Mouse (Mus musculus) kidney, adult 9 months (tissue): ENCODE data around the gene Rab10.
"Not testable (repeated sequence)": the region's sequence is repeated elsewhere in the genome, so short reads cannot be mapped to it uniquely, and the experiment has no call there.

Source experiments
- DNase-seq: peaks from one replicate; pipeline ENCODE4 v3.0.0; 2022

The Rab10 gene

GRCm38 (mm10) chr12:3309391-3310320 is at the start of gene Rab10:
Gene Rab10 (minus strand): TSS chr12:3309969.
- DNase-seq = peak; percentile 99

- peak; percentile 87 for DNase-seq
Measured at GRCm38 (mm10) chr12:3359302-3359701, 49.5 kb upstream of the Rab10 start.

- no peak for DNase-seq
Measured at GRCm38 (mm10) chr12:3356824-3357223, 47.1 kb upstream of the Rab10 start.

- no peak for DNase-seq
Measured at GRCm38 (mm10) chr12:3355068-3355467, 45.3 kb upstream of the Rab10 start.

- no peak for DNase-seq
Measured at GRCm38 (mm10) chr12:3352216-3352615, 42.4 kb upstream of the Rab10 start.

GRCm38 (mm10) chr12:3350136-3350535 is 40.4 kb upstream of the Rab10 start:
- peak; percentile 65 for DNase-seq

GRCm38 (mm10) chr12:3349387-3349786 is 39.6 kb upstream of the Rab10 start:
- no peak for DNase-seq

- no peak for DNase-seq
Measured at GRCm38 (mm10) chr12:3347682-3348081, 37.9 kb upstream of the Rab10 start.

- no peak for DNase-seq
Measured at GRCm38 (mm10) chr12:3345038-3345437, 35.3 kb upstream of the Rab10 start.

- no peak for DNase-seq
Measured at GRCm38 (mm10) chr12:3344155-3344554, 34.4 kb upstream of the Rab10 start.

- no peak for DNase-seq
Measured at GRCm38 (mm10) chr12:3338931-3339330, 29.2 kb upstream of the Rab10 start.

GRCm38 (mm10) chr12:3329677-3330076 is 19.9 kb upstream of the Rab10 start:
- no peak for DNase-seq

GRCm38 (mm10) chr12:3325232-3325631 is 15.5 kb upstream of the Rab10 start:
- no peak for DNase-seq

GRCm38 (mm10) chr12:3323241-3323640 is 13.5 kb upstream of the Rab10 start:
- no peak for DNase-seq

GRCm38 (mm10) chr12:3319377-3319776 is 9.6 kb upstream of the Rab10 start:
- DNase-seq = no peak

GRCm38 (mm10) chr12:3316937-3317336 is 7.2 kb upstream of the Rab10 start:
- DNase-seq = no peak

- DNase-seq = no peak
Measured at GRCm38 (mm10) chr12:3316083-3316482, 6.3 kb upstream of the Rab10 start.

GRCm38 (mm10) chr12:3312886-3313285 is 3.1 kb upstream of the Rab10 start:
- no peak for DNase-seq

- DNase-seq = no peak
Measured at GRCm38 (mm10) chr12:3310321-3310692, 538 bp upstream of the Rab10 start.

- peak; percentile 23 for DNase-seq
Measured at GRCm38 (mm10) chr12:3308541-3309241, 1.1 kb downstream of the Rab10 start.

GRCm38 (mm10) chr12:3307587-3307986 is 2.2 kb downstream of the Rab10 start:
- DNase-seq = no peak

- no peak for DNase-seq
Measured at GRCm38 (mm10) chr12:3305238-3305637, 4.5 kb downstream of the Rab10 start.

GRCm38 (mm10) chr12:3297622-3298021 is 12.1 kb downstream of the Rab10 start:
- DNase-seq = not testable (repeated sequence)

- DNase-seq = no peak
Measured at GRCm38 (mm10) chr12:3296056-3296455, 13.7 kb downstream of the Rab10 start.
